Mouse (Mus musculus): ENCODE measurements at regions not wholly inside any gene's neighbourhood (a gene's known extent, or its start where the extent isn't known, plus 50 kb on each side); places are given as distances from the start of the nearest gene placed in this dataset.
"Not testable (repeated sequence)": the region's sequence is repeated elsewhere in the genome, so short reads cannot be mapped to it uniquely, and the experiment has no call there.

- no peak for ATAC-seq (replicated peaks in 1 of 2; ENCODE audit: insufficient read depth in 1 of 2, low FRiP score in 2 of 2, low TSS enrichment in 1 of 2, low read depth in 1 of 2, poor library complexity in 2 of 2, severe bottlenecking in 2 of 2)
Observed at GRCm38 (mm10) chr6:68977959-68978358, 1442.4 kb upstream of the Tacstd2 start.

- no peak for ATAC-seq (replicated peaks in 1 of 2; ENCODE audit: insufficient read depth in 1 of 2, low FRiP score in 2 of 2, low TSS enrichment in 1 of 2, low read depth in 1 of 2, poor library complexity in 2 of 2, severe bottlenecking in 2 of 2)
Observed at GRCm38 (mm10) chr6:68964012-68964411, 1428.4 kb upstream of the Tacstd2 start.

- 0 out of 4 replicates have a peak, but pooled peaks of 1 of the 2 experiments have one; percentile 37 for ATAC-seq (replicated peaks in 1 of 2; ENCODE audit: insufficient read depth in 1 of 2, low FRiP score in 2 of 2, low TSS enrichment in 1 of 2, low read depth in 1 of 2, poor library complexity in 2 of 2, severe bottlenecking in 2 of 2)
Observed at GRCm38 (mm10) chr6:68938104-68938503, 1402.5 kb upstream of the Tacstd2 start.

GRCm38 (mm10) chr6:68931860-68932259, 1396.3 kb upstream of the Tacstd2 start:
- not testable (repeated sequence) for ATAC-seq (replicated peaks in 1 of 2; ENCODE audit: insufficient read depth in 1 of 2, low FRiP score in 2 of 2, low TSS enrichment in 1 of 2, low read depth in 1 of 2, poor library complexity in 2 of 2, severe bottlenecking in 2 of 2)

- no peak for ATAC-seq (replicated peaks in 1 of 2; ENCODE audit: insufficient read depth in 1 of 2, low FRiP score in 2 of 2, low TSS enrichment in 1 of 2, low read depth in 1 of 2, poor library complexity in 2 of 2, severe bottlenecking in 2 of 2)
Observed at GRCm38 (mm10) chr6:68915536-68915935, 1379.9 kb upstream of the Tacstd2 start.

GRCm38 (mm10) chr6:68884130-68884529, 1348.5 kb upstream of the Tacstd2 start:
- no peak for ATAC-seq (replicated peaks in 1 of 2; ENCODE audit: insufficient read depth in 1 of 2, low FRiP score in 2 of 2, low TSS enrichment in 1 of 2, low read depth in 1 of 2, poor library complexity in 2 of 2, severe bottlenecking in 2 of 2)

GRCm38 (mm10) chr6:68852761-68853160, 1317.2 kb upstream of the Tacstd2 start:
- not testable (repeated sequence) for ATAC-seq (replicated peaks in 1 of 2; ENCODE audit: insufficient read depth in 1 of 2, low FRiP score in 2 of 2, low TSS enrichment in 1 of 2, low read depth in 1 of 2, poor library complexity in 2 of 2, severe bottlenecking in 2 of 2)

- ATAC-seq (replicated peaks in 1 of 2; ENCODE audit: insufficient read depth in 1 of 2, low FRiP score in 2 of 2, low TSS enrichment in 1 of 2, low read depth in 1 of 2, poor library complexity in 2 of 2, severe bottlenecking in 2 of 2): no peak
Observed at GRCm38 (mm10) chr6:68852286-68852685, 1316.7 kb upstream of the Tacstd2 start.

GRCm38 (mm10) chr6:68835186-68835585, 1299.6 kb upstream of the Tacstd2 start:
- no peak for ATAC-seq (replicated peaks in 1 of 2; ENCODE audit: insufficient read depth in 1 of 2, low FRiP score in 2 of 2, low TSS enrichment in 1 of 2, low read depth in 1 of 2, poor library complexity in 2 of 2, severe bottlenecking in 2 of 2)

- no peak for ATAC-seq (replicated peaks in 1 of 2; ENCODE audit: insufficient read depth in 1 of 2, low FRiP score in 2 of 2, low TSS enrichment in 1 of 2, low read depth in 1 of 2, poor library complexity in 2 of 2, severe bottlenecking in 2 of 2)
Observed at GRCm38 (mm10) chr6:68834633-68835032, 1299.0 kb upstream of the Tacstd2 start.

- not testable (repeated sequence) for ATAC-seq (replicated peaks in 1 of 2; ENCODE audit: insufficient read depth in 1 of 2, low FRiP score in 2 of 2, low TSS enrichment in 1 of 2, low read depth in 1 of 2, poor library complexity in 2 of 2, severe bottlenecking in 2 of 2)
Observed at GRCm38 (mm10) chr6:68828460-68828859, 1292.9 kb upstream of the Tacstd2 start.

GRCm38 (mm10) chr6:68813346-68813745, 1277.8 kb upstream of the Tacstd2 start:
- no peak for ATAC-seq (replicated peaks in 1 of 2; ENCODE audit: insufficient read depth in 1 of 2, low FRiP score in 2 of 2, low TSS enrichment in 1 of 2, low read depth in 1 of 2, poor library complexity in 2 of 2, severe bottlenecking in 2 of 2)

GRCm38 (mm10) chr6:68799205-68799604, 1263.6 kb upstream of the Tacstd2 start:
- not testable (repeated sequence) for ATAC-seq (replicated peaks in 1 of 2; ENCODE audit: insufficient read depth in 1 of 2, low FRiP score in 2 of 2, low TSS enrichment in 1 of 2, low read depth in 1 of 2, poor library complexity in 2 of 2, severe bottlenecking in 2 of 2)

GRCm38 (mm10) chr6:68771507-68771906, 1235.9 kb upstream of the Tacstd2 start:
- ATAC-seq (replicated peaks in 1 of 2; ENCODE audit: insufficient read depth in 1 of 2, low FRiP score in 2 of 2, low TSS enrichment in 1 of 2, low read depth in 1 of 2, poor library complexity in 2 of 2, severe bottlenecking in 2 of 2): no peak

GRCm38 (mm10) chr6:68750451-68750850, 1214.9 kb upstream of the Tacstd2 start:
- ATAC-seq (replicated peaks in 1 of 2; ENCODE audit: insufficient read depth in 1 of 2, low FRiP score in 2 of 2, low TSS enrichment in 1 of 2, low read depth in 1 of 2, poor library complexity in 2 of 2, severe bottlenecking in 2 of 2): no peak

GRCm38 (mm10) chr6:68749699-68750098, 1214.1 kb upstream of the Tacstd2 start:
- ATAC-seq (replicated peaks in 1 of 2; ENCODE audit: insufficient read depth in 1 of 2, low FRiP score in 2 of 2, low TSS enrichment in 1 of 2, low read depth in 1 of 2, poor library complexity in 2 of 2, severe bottlenecking in 2 of 2): no peak

- ATAC-seq (replicated peaks in 1 of 2; ENCODE audit: insufficient read depth in 1 of 2, low FRiP score in 2 of 2, low TSS enrichment in 1 of 2, low read depth in 1 of 2, poor library complexity in 2 of 2, severe bottlenecking in 2 of 2): no peak
Observed at GRCm38 (mm10) chr6:68738573-68738972, 1203.0 kb upstream of the Tacstd2 start.

GRCm38 (mm10) chr6:68736647-68737046, 1201.1 kb upstream of the Tacstd2 start:
- no peak for ATAC-seq (replicated peaks in 1 of 2; ENCODE audit: insufficient read depth in 1 of 2, low FRiP score in 2 of 2, low TSS enrichment in 1 of 2, low read depth in 1 of 2, poor library complexity in 2 of 2, severe bottlenecking in 2 of 2)

- no peak for ATAC-seq (replicated peaks in 1 of 2; ENCODE audit: insufficient read depth in 1 of 2, low FRiP score in 2 of 2, low TSS enrichment in 1 of 2, low read depth in 1 of 2, poor library complexity in 2 of 2, severe bottlenecking in 2 of 2)
Observed at GRCm38 (mm10) chr6:68736068-68736467, 1200.5 kb upstream of the Tacstd2 start.

- ATAC-seq (replicated peaks in 1 of 2; ENCODE audit: insufficient read depth in 1 of 2, low FRiP score in 2 of 2, low TSS enrichment in 1 of 2, low read depth in 1 of 2, poor library complexity in 2 of 2, severe bottlenecking in 2 of 2): not testable (repeated sequence)
Observed at GRCm38 (mm10) chr6:68711084-68711483, 1175.5 kb upstream of the Tacstd2 start.
